Mouse (Mus musculus) myocyte (in vitro differentiated cells): Measurements from ENCODE around the gene Elovl7. TPM values are rescaled to one million over a fixed set of nuclear protein-coding genes. Genes with fewer than 3 reads are reported as not detected.

Experiments
- H3K27me3 ChIP-seq: one replicate; pipeline ENCODE4 v1.6.1; 2011; ENCODE audit not compliant: control insufficient read depth, insufficient read depth, insufficient read length
- H3K36me3 ChIP-seq: one replicate; pipeline ENCODE4 v1.6.1; 2011; ENCODE audit not compliant: control insufficient read depth, insufficient read depth
- H3K4me2 ChIP-seq: one replicate; pipeline ENCODE4 v1.6.1; 2011; ENCODE audit warnings: low read depth, control low read depth
- H3K4me3 ChIP-seq: one replicate; pipeline ENCODE4 v1.5.1; 2011; ENCODE audit warnings: mild to moderate bottlenecking, control low read depth, moderate library complexity
- H3K79me2 ChIP-seq: one replicate; pipeline ENCODE4 v1.6.1; 2011; ENCODE audit not compliant: control insufficient read depth, insufficient read depth
- H3ac ChIP-seq: one replicate; pipeline ENCODE4 v1.6.1; 2011; ENCODE audit not compliant: control insufficient read depth, insufficient read length
- CEBPB ChIP-seq: IDR thresholded peaks from 2 replicates; pipeline ENCODE4 v1.6.1; 2011; ENCODE audit warnings: mild to moderate bottlenecking, moderate library complexity; ENCODE audit not compliant: poor library complexity, insufficient read depth, severe bottlenecking
- E2F4 ChIP-seq: IDR thresholded peaks from one replicate; pipeline ENCODE4 v1.6.1; 2011; ENCODE audit warnings: mild to moderate bottlenecking, control low read depth, moderate library complexity; ENCODE audit not compliant: insufficient read depth
- MAX ChIP-seq: IDR thresholded peaks from one replicate; pipeline ENCODE4 v1.6.1; 2011; ENCODE audit warnings: low read depth, mild to moderate bottlenecking, control low read depth
- MYOD1 ChIP-seq, 3 experiments: IDR thresholded peaks; one replicate each; pipeline ENCODE4 v1.6.1; 2011; ENCODE audit warnings: control low read depth in 2 of 3, low read depth in 2 of 3, mild to moderate bottlenecking in 2 of 3, moderate library complexity in 1 of 3; ENCODE audit not compliant: insufficient read length in 2 of 3, control insufficient read depth in 1 of 3
- MYOG ChIP-seq, 3 experiments: IDR thresholded peaks; one replicate each; pipeline ENCODE4 v1.6.1; 2011; ENCODE audit warnings: control low read depth in 2 of 3, low read depth in 2 of 3, mild to moderate bottlenecking in 2 of 3; ENCODE audit not compliant: insufficient read length in 2 of 3, control insufficient read depth in 1 of 3, insufficient read depth in 1 of 3
- POLR2A ChIP-seq: IDR thresholded peaks from one replicate; pipeline ENCODE4 v1.6.1; 2011; ENCODE audit warnings: low read depth, mild to moderate bottlenecking, control low read depth, moderate library complexity; ENCODE audit not compliant: insufficient read length
- POLR2AphosphoS2 ChIP-seq: IDR thresholded peaks from one replicate; pipeline ENCODE4 v1.6.1; 2011; ENCODE audit warnings: low read depth, control low read depth; ENCODE audit not compliant: insufficient read length
- REST ChIP-seq: IDR thresholded peaks from one replicate; pipeline ENCODE4 v1.6.1; 2011; ENCODE audit warnings: mild to moderate bottlenecking, control low read depth, moderate library complexity; ENCODE audit not compliant: insufficient read depth, insufficient read length
- SRF ChIP-seq: IDR thresholded peaks from one replicate; pipeline ENCODE4 v1.6.1; 2011; ENCODE audit warnings: low read depth; ENCODE audit not compliant: control insufficient read depth, insufficient read length
- TCF12 ChIP-seq: IDR thresholded peaks from one replicate; pipeline ENCODE4 v1.6.1; 2011; ENCODE audit warnings: mild to moderate bottlenecking, control low read depth; ENCODE audit not compliant: poor library complexity, insufficient read depth, severe bottlenecking
- TCF3 ChIP-seq: IDR thresholded peaks from one replicate; pipeline ENCODE4 v1.6.1; 2011; ENCODE audit warnings: low read depth, control low read depth; ENCODE audit not compliant: insufficient read length
- USF1 ChIP-seq: IDR thresholded peaks from one replicate; pipeline ENCODE4 v1.6.1; 2011; ENCODE audit warnings: low read depth, mild to moderate bottlenecking, control low read depth, moderate library complexity
- polyA plus RNA-seq: library from polyadenylated mRNA; unstranded; fragments of >200 nt; fragmentation: generic; extraction: Trizol; gene quantifications from one replicate; pipeline ENCODE4 v1.2.1, GENCODE M21; 2012; ENCODE audit warnings: missing spikeins

Elovl7 gene
- polyA plus RNA-seq, 1 experiment: 0.34 TPM

GRCm38 (mm10) chr13:108195474-108195873, 18.7 kb upstream of the Elovl7 start:
- no peak for TF ChIP-seq SRF
- no peak for TF ChIP-seq USF1
- TF ChIP-seq REST: no peak
- no peak for TF ChIP-seq MYOG (IDR thresholded peaks at IDR 0.05; ENCODE audit: control insufficient read depth in 1 of 3, insufficient read depth in 1 of 3, insufficient read length in 2 of 3, low read depth in 2 of 3)
- no peak for TF ChIP-seq POLR2AphosphoS2
- no peak for TF ChIP-seq CEBPB
- no peak for TF ChIP-seq POLR2A
- TF ChIP-seq MAX: no peak
- no peak for TF ChIP-seq MYOD1 (IDR thresholded peaks at IDR 0.05; ENCODE audit: control insufficient read depth in 1 of 3, insufficient read length in 2 of 3, low read depth in 2 of 3)
- TF ChIP-seq TCF12: no peak
- no peak for TF ChIP-seq TCF3
- no peak for TF ChIP-seq E2F4
- Histone ChIP-seq H3ac (no peak overlapping the region), H3K27me3 (no peaks in the 10 kb centered on the region), H3K79me2 (no peaks in the 10 kb centered on the region), H3K36me3 (peaks cover 8% of the 10 kb centered on the region), H3K4me3 (no peak overlapping the region), H3K4me2 (no peak overlapping the region)

- TF ChIP-seq REST: no peak
- TF ChIP-seq TCF3: no peak
- no peak for TF ChIP-seq MYOG (IDR thresholded peaks at IDR 0.05; ENCODE audit: control insufficient read depth in 1 of 3, insufficient read depth in 1 of 3, insufficient read length in 2 of 3, low read depth in 2 of 3)
- no peak for TF ChIP-seq USF1
- TF ChIP-seq POLR2A: no peak
- TF ChIP-seq E2F4: no peak
- TF ChIP-seq MAX: no peak
- Histone ChIP-seq H3K4me2 (no peak overlapping the region), H3ac (no peak overlapping the region), H3K4me3 (no peak overlapping the region), H3K79me2 (no peaks in the 10 kb centered on the region), H3K27me3 (no peaks in the 10 kb centered on the region), H3K36me3 (no peaks in the 10 kb centered on the region)
These were observed 9.3 kb upstream of the Elovl7 start for GRCm38 (mm10) chr13:108204857-108205256.

- Histone ChIP-seq H3K4me3 (no peak overlapping the region), H3K27me3 (no peaks in the 10 kb centered on the region), H3K4me2 (no peak overlapping the region), H3K79me2 (no peaks in the 10 kb centered on the region), H3ac (no peak overlapping the region), H3K36me3 (no peaks in the 10 kb centered on the region)
- TF ChIP-seq MYOG (IDR thresholded peaks at IDR 0.05; ENCODE audit: control insufficient read depth in 1 of 3, insufficient read depth in 1 of 3, insufficient read length in 2 of 3, low read depth in 2 of 3) (no peak), TCF3 (no peak), MAX (no peak), REST (no peak)
These were observed 6.8 kb upstream of the Elovl7 start for GRCm38 (mm10) chr13:108207447-108207846.

GRCm38 (mm10) chr13:108208090-108208489, 6.1 kb upstream of the Elovl7 start:
- H3K79me2 ChIP-seq: no peaks in the 10 kb centered on the region
- no peak for TF ChIP-seq SRF
- no peak for TF ChIP-seq POLR2A
- TF ChIP-seq MAX: no peak
- TF ChIP-seq POLR2AphosphoS2: no peak
- no peak for TF ChIP-seq REST
- TF ChIP-seq USF1: no peak
- TF ChIP-seq MYOD1 (IDR thresholded peaks at IDR 0.05; ENCODE audit: control insufficient read depth in 1 of 3, insufficient read length in 2 of 3, low read depth in 2 of 3): no peak
- TF ChIP-seq MYOG (IDR thresholded peaks at IDR 0.05; ENCODE audit: control insufficient read depth in 1 of 3, insufficient read depth in 1 of 3, insufficient read length in 2 of 3, low read depth in 2 of 3): no peak
- TF ChIP-seq TCF3: no peak
- TF ChIP-seq CEBPB: no peak
- no peak for TF ChIP-seq TCF12
- no peak for TF ChIP-seq E2F4
- H3K4me2 ChIP-seq: no peak overlapping the region
- no peaks in the 10 kb centered on the region for H3K27me3 ChIP-seq
- H3K36me3 ChIP-seq: no peaks in the 10 kb centered on the region
- H3K4me3 ChIP-seq: no peak overlapping the region
- H3ac ChIP-seq: no peak overlapping the region

GRCm38 (mm10) chr13:108210960-108211359, 3.2 kb upstream of the Elovl7 start:
- H3ac ChIP-seq: no peak overlapping the region
- no peak overlapping the region for H3K4me3 ChIP-seq
- H3K36me3 ChIP-seq: no peaks in the 10 kb centered on the region
- H3K27me3 ChIP-seq: peaks cover 8% of the 10 kb centered on the region
- no peak for TF ChIP-seq USF1
- TF ChIP-seq MAX: no peak
- TF ChIP-seq POLR2A: no peak
- no peak for TF ChIP-seq POLR2AphosphoS2
- H3K4me2 ChIP-seq: no peak overlapping the region
- no peaks in the 10 kb centered on the region for H3K79me2 ChIP-seq
